Mouse (Mus musculus) embryonic facial prominence, embryonic 14.5 days (tissue): ENCODE measurements at regions not wholly inside any gene's neighbourhood (a gene's known extent, or its start where the extent isn't known, plus 50 kb on each side); places are given as distances from the start of the nearest gene placed in this dataset.
A peak's percentile ranks its signal among the peaks of the same experiment; 100 is the strongest.

Source experiments
- ATAC-seq: fragments of 200-750 bp; cut with Nextera tagmentation; 2 replicates; pipeline ENCODE4 v1.8.0; 2017; ENCODE audit warnings: low read depth, moderate number of reproducible peaks, moderate TSS enrichment
- DNase-seq: peaks from one replicate; pipeline ENCODE4 v3.0.0-alpha.2; 2015; ENCODE audit warnings: low spot score
- H3K27ac ChIP-seq: fragments of 300-500 bp; sonication (generic); replicated peaks from 2 replicates; pipeline ENCODE4 v1.5.1; 2014; ENCODE audit warnings: low read depth, mild to moderate bottlenecking, low read length, moderate library complexity
- H3K27me3 ChIP-seq: fragments of 300-500 bp; sonication (generic); replicated peaks from 2 replicates; pipeline ENCODE4 v1.6.1; 2014; ENCODE audit warnings: low read length; ENCODE audit not compliant: control insufficient read depth, insufficient read depth
- H3K36me3 ChIP-seq: fragments of 300-500 bp; sonication (generic); 2 replicates; pipeline ENCODE4 v1.6.1; 2014; ENCODE audit warnings: low read length, mixed read lengths; ENCODE audit not compliant: control insufficient read depth, insufficient read depth
- H3K4me1 ChIP-seq: fragments of 300-500 bp; sonication (generic); 2 replicates; pipeline ENCODE4 v1.6.1; 2014; ENCODE audit warnings: antibody characterized with exemption, low read length; ENCODE audit not compliant: control insufficient read depth, insufficient read depth
- H3K4me2 ChIP-seq: fragments of 300-500 bp; sonication (generic); 2 replicates; pipeline ENCODE4 v1.6.1; 2014; ENCODE audit warnings: low read depth, mild to moderate bottlenecking, low read length, moderate library complexity, mixed read lengths
- H3K4me3 ChIP-seq: fragments of 300-500 bp; sonication (generic); 2 replicates; pipeline ENCODE4 v1.5.1; 2014; ENCODE audit warnings: low read depth, mild to moderate bottlenecking, low read length
- H3K9ac ChIP-seq: fragments of 300-500 bp; sonication (generic); 2 replicates; pipeline ENCODE4 v1.6.1; 2014; ENCODE audit warnings: low read depth, mild to moderate bottlenecking, low read length, moderate library complexity, mixed read lengths
- H3K9me3 ChIP-seq: fragments of 300-500 bp; sonication (generic); 2 replicates; pipeline ENCODE4 v1.6.1; 2016; ENCODE audit warnings: low read length; ENCODE audit not compliant: control insufficient read depth
- WGBS: fragments of 180-500 bp; shearing (Covaris S2); extraction: QIAGEN DNeasy Blood & Tissue Kit; methylation state at CpG from one replicate; pipeline ENCODE4 v1.1.7; 2014; 5-methylcytosine and 5-hydroxymethylcytosine counted together

DNA sequence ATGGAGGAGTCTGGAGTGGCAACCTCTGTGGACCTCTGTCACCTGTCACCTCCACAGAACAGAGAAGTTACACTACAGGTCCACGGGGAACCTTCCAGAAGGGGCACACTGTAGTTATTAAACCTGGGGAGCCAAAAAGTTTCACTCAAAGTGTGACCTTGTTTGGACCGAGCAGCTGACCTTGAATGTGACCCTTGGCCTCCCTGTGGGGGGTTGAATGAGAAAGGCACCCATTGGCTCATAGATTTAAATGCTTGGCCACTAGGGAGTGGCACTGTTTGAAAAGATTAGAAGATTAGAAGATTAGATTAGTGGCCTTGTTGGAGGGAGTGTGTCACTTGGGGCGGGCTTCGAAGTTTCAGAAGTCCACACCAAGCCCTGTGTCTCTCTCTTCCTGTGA lies 160.3 kb upstream of the Igsf21 start:
- no peak for ATAC-seq
- no peak for DNase-seq
- H3K9me3 ChIP-seq: no peaks in the 10 kb centered on the region
- WGBS: 80% methylated on average over 4 of the region's 4 CpGs
- no peak overlapping the region for H3K27ac ChIP-seq
- H3K27me3 ChIP-seq: no peaks in the 10 kb centered on the region
- no peak overlapping the region for H3K4me2 ChIP-seq
- no peak overlapping the region for H3K4me3 ChIP-seq
- no peaks in the 10 kb centered on the region for H3K4me1 ChIP-seq
- no peaks in the 10 kb centered on the region for H3K36me3 ChIP-seq
- no peak overlapping the region for H3K9ac ChIP-seq

DNA sequence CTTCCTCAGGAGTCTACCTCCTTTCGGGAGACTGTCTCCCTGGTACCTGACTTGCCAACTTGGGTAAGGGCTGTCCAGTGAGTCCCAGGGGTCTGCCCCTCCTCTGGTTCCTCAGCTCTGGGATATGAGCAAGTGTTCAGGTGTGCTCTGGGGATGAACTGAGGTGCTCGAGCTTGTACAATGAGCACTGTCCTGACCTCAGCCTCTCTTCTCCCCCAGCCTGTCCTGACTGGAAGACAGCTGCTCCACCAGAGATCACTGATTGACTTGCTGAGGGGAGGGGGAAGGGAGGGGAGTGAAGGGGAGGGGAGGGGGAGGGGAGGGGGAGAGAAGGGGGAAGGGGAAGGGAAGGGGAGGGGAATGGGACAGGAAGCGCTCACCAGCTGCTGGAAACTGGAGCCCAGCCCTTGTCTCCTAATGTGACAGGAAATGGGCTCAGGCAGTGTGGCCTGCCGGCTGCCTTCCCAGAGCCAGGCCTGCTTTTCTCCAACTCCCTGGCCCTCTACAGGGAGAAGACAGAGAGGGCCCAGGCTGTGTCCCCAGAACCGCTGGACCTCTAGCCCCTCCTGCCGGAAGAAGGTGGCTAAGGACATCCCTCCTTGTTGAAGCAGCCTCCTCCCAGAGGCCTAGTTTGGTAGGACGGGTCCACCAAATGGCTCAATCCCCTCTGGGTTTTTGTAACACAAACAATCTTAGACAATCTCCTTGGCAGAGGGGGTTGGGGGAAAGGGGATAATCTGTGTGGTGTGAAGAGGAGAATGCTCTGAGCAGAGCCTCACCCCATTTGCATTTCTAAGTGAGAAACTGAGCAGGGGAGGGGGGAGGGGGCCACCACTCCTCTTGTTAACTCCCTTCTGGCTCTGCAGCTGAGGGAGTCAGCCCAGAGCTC lies 159.7 kb upstream of the Igsf21 start:
- no peak overlapping the region for H3K27ac ChIP-seq
- H3K27me3 ChIP-seq: no peaks in the 10 kb centered on the region
- 22% methylated on average over 6 of the region's 7 CpGs for WGBS
- H3K4me2 ChIP-seq: no peak overlapping the region
- H3K9me3 ChIP-seq: no peaks in the 10 kb centered on the region
- H3K36me3 ChIP-seq: no peaks in the 10 kb centered on the region
- H3K4me3 ChIP-seq: no peak overlapping the region
- DNase-seq (peak; percentile 47), ATAC-seq (peak; percentile 44; the same call in 1 of the 2 replicates)
- H3K4me1 ChIP-seq: no peaks in the 10 kb centered on the region
- H3K9ac ChIP-seq: no peak overlapping the region

DNA sequence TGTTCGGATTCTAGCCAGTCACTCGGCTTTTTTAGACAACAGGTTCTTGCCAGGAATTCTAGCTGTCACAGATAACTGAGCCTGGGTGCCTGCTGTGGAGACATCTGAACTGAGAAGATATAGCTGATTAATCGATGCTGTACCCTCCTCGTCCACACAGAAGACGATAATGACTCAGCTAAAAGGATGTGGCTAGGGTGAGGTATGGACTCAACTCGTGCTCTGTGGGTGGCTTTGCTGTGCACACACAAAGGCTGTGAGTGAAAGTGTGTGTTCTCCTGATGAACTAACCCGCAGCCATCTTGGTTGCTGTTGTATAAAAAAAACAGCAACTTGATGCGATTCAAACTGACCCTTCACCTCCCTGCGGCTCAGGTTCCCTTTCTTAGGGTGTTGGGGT lies 158.8 kb upstream of the Igsf21 start:
- H3K4me1 ChIP-seq: no peaks in the 10 kb centered on the region
- H3K4me3 ChIP-seq: no peak overlapping the region
- H3K9me3 ChIP-seq: no peaks in the 10 kb centered on the region
- ATAC-seq (no peak), DNase-seq (no peak)
- H3K4me2 ChIP-seq: no peak overlapping the region
- no peak overlapping the region for H3K27ac ChIP-seq
- WGBS: 75% methylated on average over 9 of the region's 9 CpGs
- no peaks in the 10 kb centered on the region for H3K36me3 ChIP-seq
- no peak overlapping the region for H3K9ac ChIP-seq
- no peaks in the 10 kb centered on the region for H3K27me3 ChIP-seq

DNA sequence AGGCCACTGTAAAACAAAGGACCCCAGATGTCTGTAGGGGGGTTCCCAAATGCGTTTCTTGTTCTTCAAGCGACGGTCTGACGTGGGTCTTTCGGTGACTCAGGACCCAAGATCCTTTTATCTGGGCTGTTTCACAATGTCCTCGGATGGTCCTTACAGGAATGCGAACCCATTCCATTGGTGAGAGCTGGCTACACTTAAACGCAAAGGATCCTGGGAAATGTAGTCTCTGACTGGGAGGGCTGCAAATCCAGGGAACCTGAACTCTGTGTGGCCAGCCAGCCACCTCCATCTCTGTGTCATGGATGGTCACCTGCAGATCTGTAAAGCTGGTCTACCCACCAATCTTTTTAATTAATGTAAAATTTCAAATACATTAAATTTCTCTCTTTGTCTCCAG lies 156.5 kb upstream of the Igsf21 start:
- DNase-seq (no peak), ATAC-seq (no peak)
- no peaks in the 10 kb centered on the region for H3K27me3 ChIP-seq
- no peak overlapping the region for H3K9ac ChIP-seq
- H3K4me3 ChIP-seq: no peak overlapping the region
- H3K27ac ChIP-seq: no peak overlapping the region
- no peaks in the 10 kb centered on the region for H3K9me3 ChIP-seq
- no peak overlapping the region for H3K4me2 ChIP-seq
- WGBS: 37% methylated on average over 8 of the region's 8 CpGs
- no peaks in the 10 kb centered on the region for H3K36me3 ChIP-seq
- H3K4me1 ChIP-seq: no peaks in the 10 kb centered on the region

DNA sequence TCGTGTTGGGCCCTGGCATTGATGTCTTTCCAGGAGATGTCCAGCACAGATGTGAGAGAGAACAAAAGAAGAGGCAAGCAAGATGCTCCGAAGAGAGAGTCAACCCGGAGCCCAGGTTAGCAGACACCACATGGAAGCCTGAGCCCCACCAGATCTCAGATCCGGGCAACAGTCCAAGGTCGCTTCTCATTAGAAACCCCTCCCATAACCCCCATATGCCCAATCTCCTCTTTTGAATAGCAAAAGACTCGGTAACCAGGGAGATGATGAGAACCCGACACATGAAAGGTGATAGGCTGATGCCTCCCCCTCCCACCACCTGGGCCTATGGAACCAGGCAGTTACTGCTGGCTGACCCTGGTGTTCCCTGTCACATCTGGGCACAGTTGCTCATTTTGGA lies 155.7 kb upstream of the Igsf21 start:
- ATAC-seq (0 out of 2 replicates have a peak, but pooled peaks have one; percentile 30), DNase-seq (peak; percentile 5)
- Histone ChIP-seq H3K27ac (no peak overlapping the region), H3K4me3 (no peak overlapping the region), H3K27me3 (no peaks in the 10 kb centered on the region), H3K4me1 (no peaks in the 10 kb centered on the region), H3K9me3 (no peaks in the 10 kb centered on the region), H3K36me3 (no peaks in the 10 kb centered on the region), H3K4me2 (no peak overlapping the region), H3K9ac (no peak overlapping the region)
- WGBS: 55% methylated on average over 7 of the region's 7 CpGs

DNA sequence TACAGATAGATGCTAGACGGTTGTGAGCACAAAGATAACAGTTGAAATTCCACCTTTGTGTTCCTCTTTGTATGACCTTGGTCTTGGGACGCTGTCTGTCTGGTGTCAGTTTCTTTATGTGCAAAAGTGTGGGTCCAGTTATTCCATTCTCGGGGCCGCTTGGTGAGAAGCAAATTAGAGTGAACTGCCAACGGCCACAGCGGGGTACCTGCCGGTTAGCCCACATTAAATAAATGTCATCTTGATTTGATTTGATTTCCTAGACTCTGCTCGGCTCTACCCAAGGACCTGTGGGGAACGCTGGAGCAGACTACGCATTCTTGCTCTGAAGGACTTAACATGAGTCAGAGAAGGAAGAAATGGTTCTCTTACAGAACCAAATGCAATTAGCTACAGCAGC lies 155.0 kb upstream of the Igsf21 start:
- 74% methylated on average over 10 of the region's 10 CpGs for WGBS
- no peak for DNase-seq
- H3K4me3 ChIP-seq: no peak overlapping the region

DNA sequence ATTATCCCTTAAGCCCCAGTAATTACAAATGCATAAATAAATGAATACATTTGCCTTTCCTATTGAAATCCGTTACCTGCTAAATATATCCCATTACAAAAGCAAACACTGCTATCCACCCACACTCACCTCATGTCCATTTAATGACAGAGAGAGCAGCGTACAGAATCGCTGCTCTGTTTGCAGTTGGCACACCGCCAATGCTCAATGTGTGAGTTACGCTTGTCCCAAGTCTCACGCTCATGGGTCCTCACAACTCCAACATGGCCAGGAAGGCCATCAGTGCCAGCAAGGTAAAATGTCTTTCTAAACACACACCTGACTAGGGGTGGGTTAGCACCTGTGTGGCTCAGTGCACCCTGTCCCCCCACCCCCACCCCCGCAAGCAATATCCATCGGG lies 150.0 kb upstream of the Igsf21 start:
- H3K4me1 ChIP-seq: no peaks in the 10 kb centered on the region
- no peak for DNase-seq
- no peak overlapping the region for H3K9ac ChIP-seq
- H3K4me3 ChIP-seq: no peak overlapping the region
- H3K36me3 ChIP-seq: no peaks in the 10 kb centered on the region
- no peak overlapping the region for H3K4me2 ChIP-seq
- H3K27ac ChIP-seq: no peak overlapping the region
- no peaks in the 10 kb centered on the region for H3K9me3 ChIP-seq
- H3K27me3 ChIP-seq: no peaks in the 10 kb centered on the region
- no peak for ATAC-seq
- WGBS: 65% methylated on average over 8 of the region's 8 CpGs

More for the DNA sequence above, 155.0 kb upstream of the Igsf21 start:
- no peak for ATAC-seq
- Histone ChIP-seq H3K4me2 (no peak overlapping the region), H3K27me3 (no peaks in the 10 kb centered on the region), H3K9ac (no peak overlapping the region), H3K27ac (no peak overlapping the region), H3K36me3 (no peaks in the 10 kb centered on the region), H3K9me3 (no peaks in the 10 kb centered on the region), H3K4me1 (no peaks in the 10 kb centered on the region)

DNA sequence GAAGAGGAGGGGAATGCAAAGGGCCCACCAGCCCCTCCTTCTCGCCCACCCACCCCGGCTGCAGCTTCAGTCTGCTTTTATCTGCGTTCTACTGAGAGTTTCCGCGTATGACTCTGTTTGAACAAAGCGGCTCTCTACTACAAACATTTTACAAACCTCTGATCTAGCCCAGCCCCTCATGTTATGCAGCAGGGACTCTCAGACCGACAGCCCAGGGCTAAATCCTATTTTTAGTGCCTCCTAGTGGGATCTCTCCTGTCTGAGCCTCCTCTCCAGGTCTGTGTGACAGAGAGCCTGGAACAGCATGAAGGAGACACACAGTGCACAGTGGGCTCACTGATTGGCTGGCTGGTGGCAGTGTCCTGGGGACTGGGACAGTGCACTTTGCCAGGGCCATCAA lies 145.7 kb upstream of the Igsf21 start:
- ATAC-seq: no peak

DNA sequence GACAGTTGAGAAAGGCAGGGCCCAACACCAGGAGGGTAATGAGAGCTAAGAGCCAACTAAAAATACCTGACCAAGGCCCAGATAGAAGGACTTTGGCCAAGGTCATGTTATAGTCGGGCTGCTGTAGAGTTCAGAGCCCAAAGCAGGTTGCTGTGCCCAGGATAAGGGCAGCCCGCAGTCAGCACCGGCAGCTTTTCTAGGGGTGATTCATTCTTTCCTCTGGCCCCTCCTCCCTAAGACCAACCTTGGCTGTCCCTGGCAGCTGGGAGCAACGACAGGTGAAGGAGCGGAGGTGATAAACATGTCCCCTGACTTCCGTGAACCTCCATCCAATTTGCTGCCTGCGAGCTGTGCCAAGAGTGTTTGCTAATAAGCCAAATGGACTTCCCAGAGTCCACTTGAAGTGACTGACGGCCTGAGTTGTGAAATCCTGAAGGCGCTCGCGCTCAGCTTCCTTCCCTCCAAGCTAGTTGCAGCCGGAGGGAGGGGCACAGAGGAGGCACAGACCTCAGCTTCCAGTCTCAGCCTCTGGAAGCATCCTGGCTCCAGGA lies 144.2 kb upstream of the Igsf21 start:
- 67% methylated on average over 12 of the region's 12 CpGs for WGBS

More for the DNA sequence above, 145.7 kb upstream of the Igsf21 start:
- Histone ChIP-seq H3K9me3 (no peaks in the 10 kb centered on the region), H3K4me3 (no peak overlapping the region), H3K4me1 (no peaks in the 10 kb centered on the region), H3K9ac (no peak overlapping the region), H3K36me3 (no peaks in the 10 kb centered on the region), H3K4me2 (no peak overlapping the region), H3K27me3 (no peaks in the 10 kb centered on the region), H3K27ac (no peak overlapping the region)
- DNase-seq: no peak
- 50% methylated on average over 7 of the region's 7 CpGs for WGBS

More for the DNA sequence above, 144.2 kb upstream of the Igsf21 start:
- H3K4me2 ChIP-seq: no peak overlapping the region
- H3K27me3 ChIP-seq: no peaks in the 10 kb centered on the region
- no peaks in the 10 kb centered on the region for H3K4me1 ChIP-seq
- DNase-seq (no peak), ATAC-seq (no peak)
- H3K9ac ChIP-seq: no peak overlapping the region
- no peak overlapping the region for H3K4me3 ChIP-seq
- H3K9me3 ChIP-seq: no peaks in the 10 kb centered on the region
- no peaks in the 10 kb centered on the region for H3K36me3 ChIP-seq
- no peak overlapping the region for H3K27ac ChIP-seq
